Mouse (Mus musculus): ENCODE data around the gene Mrpl24.

The Mrpl24 gene

GRCm38 (mm10) chr3:87909874-87910273, 9.4 kb upstream of the Mrpl24 start:
- DNase-seq (ENCODE audit: inconsistent age in 2 of 2, low spot score in 1 of 2), result peak in 1 of 2 experiments; percentile 66

GRCm38 (mm10) chr3:87910573-87911141, 8.6 kb upstream of the Mrpl24 start:
- DNase-seq (ENCODE audit: inconsistent age in 2 of 2, low spot score in 1 of 2), result peak; percentile 89 to 95

GRCm38 (mm10) chr3:87913491-87913890, 5.8 kb upstream of the Mrpl24 start:
- no peak for DNase-seq (ENCODE audit: inconsistent age in 2 of 2, low spot score in 1 of 2)

- no peak for DNase-seq (ENCODE audit: inconsistent age in 2 of 2, low spot score in 1 of 2)
These were observed 5.4 kb upstream of the Mrpl24 start for GRCm38 (mm10) chr3:87913891-87914290.

- DNase-seq (ENCODE audit: inconsistent age in 2 of 2, low spot score in 1 of 2), result no peak
These were observed 2.3 kb upstream of the Mrpl24 start for GRCm38 (mm10) chr3:87916990-87917389.

- peak in 1 of 2 experiments; percentile 50 for DNase-seq (ENCODE audit: inconsistent age in 2 of 2, low spot score in 1 of 2)
These were observed 755 bp upstream of the Mrpl24 start for GRCm38 (mm10) chr3:87918551-87918950.

GRCm38 (mm10) chr3:87920270-87920943, 1.1 kb downstream of the Mrpl24 start:
- no peak for DNase-seq (ENCODE audit: inconsistent age in 2 of 2, low spot score in 1 of 2)

GRCm38 (mm10) chr3:87924996-87925395, 5.7 kb downstream of the Mrpl24 start:
- peak; percentile 49 to 79 for DNase-seq (ENCODE audit: inconsistent age in 2 of 2, low spot score in 1 of 2)

GRCm38 (mm10) chr3:87927452-87927851, 8.1 kb downstream of the Mrpl24 start:
- DNase-seq (ENCODE audit: inconsistent age in 2 of 2, low spot score in 1 of 2), result peak in 1 of 2 experiments; percentile 40

GRCm38 (mm10) chr3:87929341-87930077, 10.2 kb downstream of the Mrpl24 start:
- peak in 1 of 2 experiments; percentile 51 for DNase-seq (ENCODE audit: inconsistent age in 2 of 2, low spot score in 1 of 2)

- DNase-seq (ENCODE audit: inconsistent age in 2 of 2, low spot score in 1 of 2), result peak; percentile 98 to 99
These were observed 10.9 kb downstream of the Mrpl24 start, which contains the start of the genes Isg20l2 and Rrnad1 for GRCm38 (mm10) chr3:87930078-87930795. Gene Isg20l2 (plus strand): TSS chr3:87930314. Gene Rrnad1 (minus strand): TSS chr3:87930717.

- no peak for DNase-seq (ENCODE audit: inconsistent age in 2 of 2, low spot score in 1 of 2)
These were observed 14.7 kb downstream of the Mrpl24 start for GRCm38 (mm10) chr3:87934026-87934425.

GRCm38 (mm10) chr3:87934501-87934900, 15.2 kb downstream of the Mrpl24 start:
- no peak for DNase-seq (ENCODE audit: inconsistent age in 2 of 2, low spot score in 1 of 2)

- DNase-seq (ENCODE audit: inconsistent age in 2 of 2, low spot score in 1 of 2), result no peak
These were observed 15.9 kb downstream of the Mrpl24 start for GRCm38 (mm10) chr3:87935201-87935600.

- peak; percentile 74 to 90 for DNase-seq (ENCODE audit: inconsistent age in 2 of 2, low spot score in 1 of 2)
These were observed 16.5 kb downstream of the Mrpl24 start for GRCm38 (mm10) chr3:87935776-87936175.

GRCm38 (mm10) chr3:87940611-87941010, 21.3 kb downstream of the Mrpl24 start:
- no peak for DNase-seq (ENCODE audit: inconsistent age in 2 of 2, low spot score in 1 of 2)

GRCm38 (mm10) chr3:87942471-87942870, 23.2 kb downstream of the Mrpl24 start:
- DNase-seq (ENCODE audit: inconsistent age in 2 of 2, low spot score in 1 of 2), result no peak

- DNase-seq (ENCODE audit: inconsistent age in 2 of 2, low spot score in 1 of 2), result no peak
These were observed 24.3 kb downstream of the Mrpl24 start for GRCm38 (mm10) chr3:87943586-87943985.

- DNase-seq (ENCODE audit: inconsistent age in 2 of 2, low spot score in 1 of 2), result no peak
These were observed 25.7 kb downstream of the Mrpl24 start for GRCm38 (mm10) chr3:87944838-87945600.

- DNase-seq (ENCODE audit: inconsistent age in 2 of 2, low spot score in 1 of 2), result no peak
These were observed 26.7 kb downstream of the Mrpl24 start for GRCm38 (mm10) chr3:87945781-87946540.
